Mouse (Mus musculus) ES-E14 (cell line): ENCODE data around the gene Sympk.

Experiments used
- CHD2 ChIP-seq: IDR thresholded peaks from 2 replicates; pipeline ENCODE4 v1.6.1; 2014; ENCODE audit warnings: mild to moderate bottlenecking, low read depth, low read length, inconsistent platforms
- HCFC1 ChIP-seq: IDR thresholded peaks from 2 replicates; pipeline ENCODE4 v1.6.1; 2012; ENCODE audit warnings: low read length, inconsistent platforms, borderline replicate concordance; ENCODE audit not compliant: insufficient read depth
- MAFK ChIP-seq: IDR thresholded peaks from 2 replicates; pipeline ENCODE4 v1.6.1; 2014; ENCODE audit warnings: mild to moderate bottlenecking, low read depth, low read length, inconsistent platforms; ENCODE audit not compliant: insufficient read depth
- ZC3H11A ChIP-seq: IDR thresholded peaks from 2 replicates; pipeline ENCODE4 v1.6.1; 2012; ENCODE audit warnings: low read depth, mild to moderate bottlenecking, inconsistent platforms, low read length, borderline replicate concordance
- ZNF384 ChIP-seq: IDR thresholded peaks from 2 replicates; pipeline ENCODE4 v1.6.1; 2012; ENCODE audit warnings: low read depth, low read length, inconsistent platforms

- TF ChIP-seq HCFC1 (no peak), ZC3H11A (no peak), ZNF384 (no peak), MAFK (no peak), CHD2 (no peak)
Measured at GRCm38 (mm10) chr7:19092381-19093173, 68.4 kb downstream of the Sympk start.
